Mouse (Mus musculus) NIH3T3 (cell line): ENCODE data around the gene Trmo.

Experiments
- DNase-seq: peaks from one replicate; pipeline ENCODE4 v3.0.0-alpha.2; 2012; ENCODE audit warnings: low read depth

Trmo gene

GRCm38 (mm10) chr4:46370406-46370805 is 18.8 kb downstream of the Trmo start:
- peak; percentile 61 for DNase-seq

- DNase-seq = no peak
These were observed 20.2 kb downstream of the Trmo start for GRCm38 (mm10) chr4:46369070-46369469.

- no peak for DNase-seq
These were observed 21.7 kb downstream of the Trmo start for GRCm38 (mm10) chr4:46367487-46367959.

- DNase-seq = no peak
These were observed 24.9 kb downstream of the Trmo start for GRCm38 (mm10) chr4:46364360-46364759.

GRCm38 (mm10) chr4:46361258-46361657 is 28.0 kb downstream of the Trmo start:
- DNase-seq = peak; percentile 74

GRCm38 (mm10) chr4:46359539-46360253 is 29.5 kb downstream of the Trmo start:
- DNase-seq = no peak

GRCm38 (mm10) chr4:46356351-46357133 is 32.7 kb downstream of the Trmo start:
- peak; percentile 84 for DNase-seq

GRCm38 (mm10) chr4:46353045-46353444 is 36.2 kb downstream of the Trmo start:
- DNase-seq = peak; percentile 16

GRCm38 (mm10) chr4:46349530-46349929 is 39.7 kb downstream of the Trmo start:
- DNase-seq = no peak

- DNase-seq = no peak
These were observed 40.3 kb downstream of the Trmo start for GRCm38 (mm10) chr4:46348897-46349296.

GRCm38 (mm10) chr4:46347580-46348515 is 41.4 kb downstream of the Trmo start:
- DNase-seq = no peak

- DNase-seq = no peak
These were observed 42.1 kb downstream of the Trmo start for GRCm38 (mm10) chr4:46347141-46347540.

GRCm38 (mm10) chr4:46346221-46346620 is 43.0 kb downstream of the Trmo start:
- DNase-seq = no peak

- no peak for DNase-seq
These were observed 43.5 kb downstream of the Trmo start for GRCm38 (mm10) chr4:46345773-46346100.

GRCm38 (mm10) chr4:46345056-46345772 is 44.0 kb downstream of the Trmo start:
- DNase-seq = no peak

- DNase-seq = no peak
These were observed 44.9 kb downstream of the Trmo start for GRCm38 (mm10) chr4:46344288-46344687.

GRCm38 (mm10) chr4:46343596-46344260 is 45.5 kb downstream of the Trmo start, which contains the start of gene Foxe1:
Gene Foxe1 (plus strand): TSS chr4:46343609.
- no peak for DNase-seq

GRCm38 (mm10) chr4:46342711-46343286 is 46.4 kb downstream of the Trmo start:
- no peak for DNase-seq

GRCm38 (mm10) chr4:46341831-46342680 is 47.2 kb downstream of the Trmo start:
- DNase-seq = no peak

GRCm38 (mm10) chr4:46339584-46339983 is 49.7 kb downstream of the Trmo start:
- no peak for DNase-seq
